Mouse (Mus musculus): ENCODE results near the gene Trim28. TPM values are rescaled to one million over a fixed set of nuclear protein-coding genes. Genes with fewer than 3 reads are reported as not detected.
A peak's percentile ranks its signal among the peaks of the same experiment; 100 is the strongest.

Trim28 gene
- total and polyA plus RNA-seq, 2 experiments from 2014 or later, result 69.9 to 309 TPM

DNA sequence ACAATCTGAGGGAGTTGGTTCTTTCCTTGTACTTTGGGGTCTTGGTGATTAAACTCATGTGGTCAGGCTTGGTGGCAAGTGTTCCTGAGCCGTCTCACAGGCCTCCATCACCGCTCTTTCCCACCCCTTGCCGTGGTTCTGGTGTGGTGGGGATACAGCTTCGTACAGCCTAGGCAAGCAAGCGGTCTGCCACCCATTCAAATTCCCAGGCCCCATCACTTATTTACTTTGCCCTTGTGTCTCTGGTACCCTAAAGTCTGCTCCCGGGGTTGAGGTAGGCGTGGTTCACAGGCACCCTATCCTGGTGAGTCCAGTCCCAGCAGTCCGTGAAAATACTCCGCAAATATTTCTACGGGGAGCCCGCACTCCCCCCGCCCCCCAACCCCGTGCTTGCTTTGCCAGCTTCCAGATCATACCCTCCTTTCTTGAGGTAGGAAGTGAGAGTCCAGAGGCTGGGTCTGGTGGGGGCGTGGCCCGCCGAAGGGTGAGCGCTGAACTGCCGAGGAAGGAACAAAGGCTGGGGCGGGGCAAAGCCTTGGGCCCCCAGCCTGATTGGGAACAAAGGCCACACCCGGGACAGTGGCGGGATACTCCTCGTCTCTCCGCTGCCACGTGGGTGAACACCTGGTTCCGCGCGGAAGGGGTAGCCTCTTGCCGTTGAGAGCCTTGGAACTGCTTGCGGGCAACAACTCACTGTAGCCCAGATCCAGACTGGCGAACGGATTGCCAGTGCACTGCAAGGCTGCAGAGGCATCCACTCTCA lies 24.0 kb downstream of the Trim28 start:
- Histone ChIP-seq H3K9me3 (replicated peaks; ENCODE audit: control insufficient read depth, low read length) (no peaks in the 10 kb centered on the region), H3K27ac (ENCODE audit: low read depth) (peak overlapping the region; percentile 98), H3K9ac (replicated peaks; ENCODE audit: low read depth, low read length) (peak overlapping the region; percentile 80), H3K4me3 (ENCODE audit: low read depth, low read length) (peak overlapping the region; percentile 83), H3K4me2 (ENCODE audit: low read depth, low read length) (peak overlapping the region; percentile 93), H3K4me1 (ENCODE audit: control insufficient read depth, insufficient read depth) (peaks cover 15% of the 10 kb centered on the region), H3K27me3 (ENCODE audit: control insufficient read depth, insufficient read depth, low read length) (no peaks in the 10 kb centered on the region), H3K36me3 (replicated peaks; ENCODE audit: control insufficient read depth, insufficient read depth, low read length) (peaks cover 26% of the 10 kb centered on the region)
- DNase-seq (ENCODE audit: low spot score) (peak; percentile 67), ATAC-seq (ENCODE audit: insufficient read depth, low read depth) (peak; percentile 21)
- no peak for TF ChIP-seq EP300 (IDR thresholded peaks at IDR 0.05; ENCODE audit: low read depth)
- no peak for TF ChIP-seq CTCF (IDR thresholded peaks at IDR 0.05; ENCODE audit: low read depth)
- WGBS, result 6% methylated on average over 31 of the region's 31 CpGs

DNA sequence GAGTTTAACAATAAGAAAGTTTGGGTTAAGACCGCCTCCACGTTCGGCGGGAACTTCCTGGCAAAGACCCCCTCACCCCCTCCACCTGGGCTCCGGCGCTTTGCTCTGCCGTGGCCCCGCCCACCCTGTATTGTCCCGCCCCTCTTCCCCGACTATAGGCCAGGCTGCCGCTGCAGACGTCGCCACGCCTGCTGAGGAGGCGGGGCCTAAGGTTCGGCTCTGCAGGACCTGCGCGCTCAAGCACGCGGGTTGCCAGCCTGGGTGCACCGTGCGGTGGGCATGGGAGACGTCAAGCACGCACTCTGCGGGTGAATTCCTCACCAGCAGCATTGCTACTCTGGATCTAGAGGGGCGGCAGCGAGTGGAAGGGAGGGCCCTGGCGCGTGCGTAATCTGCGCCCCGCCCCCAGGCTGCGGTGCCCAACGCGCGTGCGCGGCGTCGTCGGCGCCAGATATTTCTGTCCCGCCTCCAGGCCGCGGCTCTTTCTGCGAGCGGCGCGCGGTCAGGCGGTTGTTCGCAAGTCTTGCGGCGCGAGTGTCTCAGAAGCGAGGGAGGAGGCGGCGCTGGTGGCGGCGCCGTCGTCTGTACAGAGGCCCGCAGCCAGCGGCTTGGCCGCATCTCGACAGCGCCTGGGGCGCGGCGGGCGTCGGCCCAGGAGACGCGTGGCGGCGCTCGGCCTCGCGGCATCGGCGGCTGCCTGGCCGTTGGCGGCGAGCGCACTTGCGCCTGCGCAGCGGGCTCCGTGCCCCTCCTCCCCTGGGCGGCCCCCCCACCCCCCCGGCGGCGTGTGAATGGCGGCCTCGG lies 25.2 kb downstream of the Trim28 start:
- Histone ChIP-seq H3K4me1 (ENCODE audit: control insufficient read depth, insufficient read depth) (peaks cover 15% of the 10 kb centered on the region), H3K9ac (replicated peaks; ENCODE audit: low read depth, low read length) (peak overlapping the region; percentile 80), H3K4me3 (ENCODE audit: low read depth, low read length) (peak overlapping the region; percentile 83), H3K27me3 (ENCODE audit: control insufficient read depth, insufficient read depth, low read length) (no peaks in the 10 kb centered on the region), H3K36me3 (replicated peaks; ENCODE audit: control insufficient read depth, insufficient read depth, low read length) (peaks cover 38% of the 10 kb centered on the region), H3K4me2 (ENCODE audit: low read depth, low read length) (peak overlapping the region; percentile 93), H3K9me3 (replicated peaks; ENCODE audit: control insufficient read depth, low read length) (no peaks in the 10 kb centered on the region), H3K27ac (ENCODE audit: low read depth) (peak overlapping the region; percentile 98)
- TF ChIP-seq CTCF (IDR thresholded peaks at IDR 0.05; ENCODE audit: low read depth) (no peak; the same call in 1 of the 2 replicates), EP300 (IDR thresholded peaks at IDR 0.05; ENCODE audit: low read depth) (0 out of 2 replicates have a peak, but pooled peaks have one; percentile 20)
- WGBS, result under 1% methylated on average over 91 of the region's 95 CpGs
- peak; percentile 90 for DNase-seq (ENCODE audit: low spot score)
- peak; percentile 83 for ATAC-seq (ENCODE audit: insufficient read depth, low read depth)

DNA sequence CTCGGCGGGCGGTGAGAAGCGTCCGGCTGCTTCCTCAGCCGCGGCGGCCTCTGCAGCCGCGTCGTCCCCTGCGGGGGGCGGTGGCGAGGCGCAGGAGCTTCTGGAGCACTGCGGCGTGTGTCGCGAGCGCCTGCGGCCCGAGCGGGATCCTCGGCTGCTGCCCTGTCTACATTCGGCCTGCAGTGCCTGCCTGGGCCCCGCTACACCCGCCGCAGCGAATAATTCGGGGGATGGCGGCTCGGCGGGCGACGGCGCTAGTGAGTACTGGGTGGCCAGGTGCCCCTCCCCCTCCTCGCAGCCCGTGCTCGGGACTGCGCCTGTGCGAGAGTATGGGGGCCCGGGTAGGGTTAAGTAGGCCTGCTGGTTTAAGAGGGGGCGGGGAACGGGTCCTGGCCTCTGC lies 25.9 kb downstream of the Trim28 start:
- H3K4me1 ChIP-seq (ENCODE audit: control insufficient read depth, insufficient read depth), result peaks cover 15% of the 10 kb centered on the region
- DNase-seq (ENCODE audit: low spot score) (peak; percentile 61), ATAC-seq (ENCODE audit: insufficient read depth, low read depth) (peak; percentile 68)
- 0% methylated on average over 44 of the region's 44 CpGs for WGBS
- H3K27ac ChIP-seq (ENCODE audit: low read depth), result peak overlapping the region; percentile 98
- H3K36me3 ChIP-seq (replicated peaks; ENCODE audit: control insufficient read depth, insufficient read depth, low read length), result peaks cover 45% of the 10 kb centered on the region
- H3K27me3 ChIP-seq (ENCODE audit: control insufficient read depth, insufficient read depth, low read length), result no peaks in the 10 kb centered on the region
- H3K4me2 ChIP-seq (ENCODE audit: low read depth, low read length), result peak overlapping the region; percentile 93
- H3K9me3 ChIP-seq (replicated peaks; ENCODE audit: control insufficient read depth, low read length), result no peaks in the 10 kb centered on the region
- TF ChIP-seq CTCF (IDR thresholded peaks at IDR 0.05; ENCODE audit: low read depth), result peak; percentile 16; the same call in 1 of the 2 replicates
- TF ChIP-seq EP300 (IDR thresholded peaks at IDR 0.05; ENCODE audit: low read depth), result no peak
- peak overlapping the region; percentile 83 for H3K4me3 ChIP-seq (ENCODE audit: low read depth, low read length)
- H3K9ac ChIP-seq (replicated peaks; ENCODE audit: low read depth, low read length), result peak overlapping the region; percentile 80

DNA sequence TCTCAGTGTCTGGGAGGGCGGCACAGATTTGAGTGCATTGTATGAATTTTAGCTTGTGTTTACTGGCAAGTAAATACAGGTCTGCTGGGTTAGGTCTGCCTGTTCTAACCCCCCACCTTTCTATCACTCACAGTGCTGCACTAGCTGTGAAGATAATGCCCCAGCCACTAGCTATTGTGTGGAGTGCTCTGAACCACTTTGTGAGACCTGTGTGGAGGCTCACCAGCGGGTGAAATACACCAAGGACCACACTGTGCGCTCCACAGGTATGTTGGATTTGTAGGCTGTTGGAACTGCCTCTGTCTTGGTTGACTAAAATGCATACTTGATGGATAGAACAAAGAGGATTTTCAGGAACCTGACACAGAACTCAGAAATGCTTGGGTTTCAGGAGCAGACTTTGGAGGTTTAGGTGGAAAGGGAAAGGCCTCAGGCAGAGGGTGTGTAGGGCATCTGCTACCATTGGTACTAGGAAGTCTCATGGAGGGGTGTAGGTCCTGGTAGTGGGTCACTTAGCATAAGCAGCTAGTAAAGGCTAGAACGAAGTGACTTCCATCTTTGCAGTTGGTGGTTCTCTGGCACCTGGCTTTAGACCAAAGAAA lies 26.7 kb downstream of the Trim28 start:
- Histone ChIP-seq H3K36me3 (replicated peaks; ENCODE audit: control insufficient read depth, insufficient read depth, low read length) (peaks cover 53% of the 10 kb centered on the region), H3K27me3 (ENCODE audit: control insufficient read depth, insufficient read depth, low read length) (no peaks in the 10 kb centered on the region), H3K9me3 (replicated peaks; ENCODE audit: control insufficient read depth, low read length) (no peaks in the 10 kb centered on the region), H3K4me1 (ENCODE audit: control insufficient read depth, insufficient read depth) (peaks cover 15% of the 10 kb centered on the region), H3K4me3 (ENCODE audit: low read depth, low read length) (peak overlapping the region; percentile 83), H3K4me2 (ENCODE audit: low read depth, low read length) (peak overlapping the region; percentile 93), H3K27ac (ENCODE audit: low read depth) (peak overlapping the region; percentile 98; the same call in 1 of the 2 replicates), H3K9ac (replicated peaks; ENCODE audit: low read depth, low read length) (peak overlapping the region; percentile 80)
- DNase-seq (ENCODE audit: low spot score) (no peak), ATAC-seq (ENCODE audit: insufficient read depth, low read depth) (no peak)
- TF ChIP-seq EP300 (IDR thresholded peaks at IDR 0.05; ENCODE audit: low read depth) (no peak), CTCF (IDR thresholded peaks at IDR 0.05; ENCODE audit: low read depth) (no peak)
- WGBS, result 31% methylated on average over 4 of the region's 4 CpGs

DNA sequence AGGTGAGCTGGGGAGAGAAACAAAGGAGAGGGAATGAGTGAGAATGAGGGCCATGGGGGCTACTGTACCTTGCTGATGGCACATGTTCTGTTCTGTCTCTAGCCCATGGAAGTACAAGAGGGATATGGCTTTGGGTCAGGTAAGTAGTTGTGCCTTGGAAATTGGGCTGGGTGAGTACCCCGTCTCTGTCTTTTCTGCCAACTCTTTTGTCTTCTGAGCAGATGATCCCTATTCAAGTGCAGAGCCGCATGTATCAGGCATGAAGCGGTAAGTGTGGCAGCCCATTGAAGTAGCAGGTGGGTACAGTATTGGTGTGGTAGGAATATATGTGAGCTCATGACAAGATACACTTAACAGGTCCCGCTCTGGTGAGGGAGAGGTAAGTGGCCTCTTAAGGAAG lies 30.1 kb downstream of the Trim28 start:
- Histone ChIP-seq H3K27ac (ENCODE audit: low read depth) (no peak overlapping the region), H3K9me3 (replicated peaks; ENCODE audit: control insufficient read depth, low read length) (no peaks in the 10 kb centered on the region), H3K9ac (replicated peaks; ENCODE audit: low read depth, low read length) (no peak overlapping the region), H3K27me3 (ENCODE audit: control insufficient read depth, insufficient read depth, low read length) (no peaks in the 10 kb centered on the region), H3K4me2 (ENCODE audit: low read depth, low read length) (no peak overlapping the region), H3K4me1 (ENCODE audit: control insufficient read depth, insufficient read depth) (peaks cover 21% of the 10 kb centered on the region), H3K36me3 (replicated peaks; ENCODE audit: control insufficient read depth, insufficient read depth, low read length) (peaks cover 78% of the 10 kb centered on the region), H3K4me3 (ENCODE audit: low read depth, low read length) (no peak overlapping the region)
- 88% methylated on average over 4 of the region's 4 CpGs for WGBS
- no peak for TF ChIP-seq CTCF (IDR thresholded peaks at IDR 0.05; ENCODE audit: low read depth)
- no peak for TF ChIP-seq EP300 (IDR thresholded peaks at IDR 0.05; ENCODE audit: low read depth)
- no peak for DNase-seq (ENCODE audit: low spot score)
- no peak for ATAC-seq (ENCODE audit: insufficient read depth, low read depth)
